Mouse (Mus musculus) layer of hippocampus, postnatal 14 days (tissue): ENCODE results near the gene Epha10. TPM values are rescaled to one million over a fixed set of nuclear protein-coding genes. Genes with fewer than 3 reads are reported as not detected.

ENCODE experiments used
- DNase-seq, 2 experiments: peaks; one replicate each; pipeline ENCODE4 v3.0.0; 2021 to 2022; ENCODE audit warnings: low spot score in 2 of 2, mixed read lengths in 1 of 2
- long read RNA-seq, 2 experiments: library from polyadenylated mRNA; stranded (forward); transcript quantifications; one replicate each; pipeline ENCODE4 v2.0.0; 2021
- total RNA-seq, 2 experiments: library from RNA; stranded (reverse); gene quantifications; 2 replicates each; pipeline ENCODE4 v1.2.3; 2021

Gene Epha10
- 10 to 100 TPM; 16.1 to 23.6 TPM for total RNA-seq
- long read RNA-seq, experiment 1, full-length matches to known transcripts = 2 of 14 reads
- long read RNA-seq, experiment 1, partial matches to known transcripts = 7 of 14 reads
- long read RNA-seq, experiment 1, other reads (novel, unspliced or antisense) = 5 of 14 reads
- long read RNA-seq, experiment 2, partial matches to known transcripts = 1 of 13 reads
- long read RNA-seq, experiment 2, other reads (novel, unspliced or antisense) = 11 of 13 reads

GRCm38 (mm10) chr4:124880599-124880998 is at the start of gene Epha10:
TSS of gene Epha10 (plus strand) at chr4:124880899.
- no peak for DNase-seq

GRCm38 (mm10) chr4:124832796-124833195 is 47.9 kb upstream of the Epha10 start:
- DNase-seq = no peak

- no peak for DNase-seq
Observed at GRCm38 (mm10) chr4:124838035-124838700, 42.5 kb upstream of the Epha10 start.

- DNase-seq = no peak
Observed at GRCm38 (mm10) chr4:124840998-124841397, 39.7 kb upstream of the Epha10 start.

GRCm38 (mm10) chr4:124843493-124843892 is 37.2 kb upstream of the Epha10 start:
- no peak for DNase-seq

GRCm38 (mm10) chr4:124847573-124847972 is 33.1 kb upstream of the Epha10 start:
- peak; percentile 83 to 89 for DNase-seq

DNA sequence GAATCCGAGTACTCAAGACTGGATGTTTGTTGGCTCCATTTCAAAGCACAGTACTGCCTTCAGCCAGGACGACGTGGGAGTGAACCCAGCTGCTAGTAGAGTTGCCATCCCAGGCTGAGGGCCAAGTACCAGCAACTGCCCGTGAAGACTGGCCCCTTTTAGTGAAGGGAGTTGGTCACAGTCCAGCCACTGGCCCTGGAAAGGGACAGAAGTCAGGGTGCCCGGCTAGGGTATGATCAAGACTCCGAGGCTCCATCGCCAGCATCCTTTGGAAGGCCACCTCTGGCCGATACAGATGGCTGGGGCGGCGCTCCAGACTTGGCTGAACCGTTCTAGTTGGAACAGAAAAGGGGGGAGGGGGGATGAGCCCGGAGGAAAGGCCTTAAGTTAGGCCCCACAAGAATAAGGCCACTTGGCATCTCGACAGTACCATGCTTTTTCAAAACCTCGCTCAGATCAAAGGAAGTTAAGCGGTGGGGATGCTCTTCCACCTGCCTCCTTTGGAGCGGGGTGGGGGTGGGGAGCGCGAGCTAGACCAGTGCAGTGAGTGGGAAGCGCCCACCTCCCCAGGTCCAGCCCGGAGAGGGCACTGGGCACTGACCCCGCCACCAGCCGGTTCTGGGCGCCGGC is 31.0 kb upstream of the Epha10 start:
- DNase-seq = peak; percentile 74 to 87

DNA sequence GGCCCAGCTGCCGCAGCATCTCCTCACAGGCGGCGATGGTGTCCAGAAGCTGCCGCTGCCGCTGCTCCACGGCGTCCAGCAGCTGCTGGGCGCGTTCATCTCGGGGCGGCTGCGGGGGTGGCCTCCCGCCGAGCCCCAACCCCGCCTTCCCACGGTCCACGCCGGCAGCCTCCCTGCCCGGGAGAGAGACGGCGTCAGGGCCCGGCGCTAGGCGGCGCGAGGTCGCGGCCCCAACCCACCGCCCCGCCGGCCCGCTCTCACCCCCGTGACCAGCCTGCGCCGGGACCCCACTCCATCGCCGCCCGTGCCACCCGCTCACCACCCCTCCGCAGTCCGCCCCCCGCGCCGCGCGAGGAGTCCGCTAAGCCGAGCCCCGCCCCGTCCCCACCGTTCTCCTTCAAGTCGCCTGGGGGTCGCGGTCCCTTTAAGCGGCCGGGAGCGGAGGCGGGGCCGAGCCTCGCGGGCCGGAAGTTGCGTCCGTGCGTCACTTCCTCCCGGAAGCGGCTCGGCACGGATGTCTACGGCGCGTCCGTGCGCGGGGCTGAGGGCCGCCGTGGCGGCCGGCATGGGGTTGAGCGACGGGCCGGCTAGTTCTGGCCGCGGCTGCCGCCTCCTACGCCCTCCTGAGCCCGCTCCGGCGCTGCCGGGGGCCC is 30.3 kb upstream of the Epha10 start, which contains the start of gene Yrdc:
Gene Yrdc, plus strand, starts transcription at position 419 of the 653 bp plus-strand sequence.
- peak; percentile 92 to 95 for DNase-seq

GRCm38 (mm10) chr4:124850933-124851658 is 29.6 kb upstream of the Epha10 start, which contains the start of gene 1110065P20Rik:
TSS of gene 1110065P20Rik (minus strand) at chr4:124851196.
- peak; percentile 55 to 67 for DNase-seq

DNA sequence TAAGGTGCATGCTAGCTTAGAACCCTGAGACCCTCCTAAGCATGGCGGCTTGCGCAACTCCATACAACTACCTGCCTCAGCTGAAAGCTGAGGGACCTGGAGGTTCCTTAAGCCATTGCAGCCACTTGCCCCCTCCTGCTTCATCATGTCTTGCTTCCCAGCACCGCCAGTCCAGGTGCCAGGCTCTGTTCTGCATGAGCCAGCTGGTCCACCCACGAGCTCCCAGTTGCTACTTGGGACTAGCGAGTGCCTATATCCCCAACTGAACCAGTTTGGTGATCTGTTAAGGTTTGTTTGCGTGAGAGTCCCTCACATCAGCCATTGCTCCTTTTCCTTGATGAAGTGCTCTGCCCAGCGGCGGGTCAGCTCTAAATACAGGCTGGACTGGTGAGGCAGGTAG is 24.4 kb upstream of the Epha10 start:
- DNase-seq = no peak

DNA sequence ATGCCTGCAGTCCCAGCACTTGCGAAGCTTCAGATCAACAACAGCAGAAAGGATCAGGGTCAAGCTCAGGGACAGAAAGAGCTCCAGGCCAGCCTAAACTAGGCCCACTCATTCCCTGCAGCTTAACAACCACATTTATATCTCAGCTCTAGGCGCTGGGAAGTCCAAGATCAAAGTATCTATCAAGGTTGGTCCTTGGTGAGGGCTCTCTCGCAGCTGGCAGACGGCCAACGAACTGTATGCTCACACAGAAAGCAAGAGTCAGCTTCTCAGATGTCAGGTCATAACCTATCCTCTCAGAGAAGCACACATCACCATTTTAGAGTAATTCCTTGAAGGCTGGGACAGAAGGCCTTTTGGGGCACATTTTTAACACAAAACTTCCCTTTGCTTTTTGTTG is 22.3 kb upstream of the Epha10 start:
- DNase-seq = no peak

GRCm38 (mm10) chr4:124860446-124860845 is 20.3 kb upstream of the Epha10 start:
- no peak for DNase-seq

DNA sequence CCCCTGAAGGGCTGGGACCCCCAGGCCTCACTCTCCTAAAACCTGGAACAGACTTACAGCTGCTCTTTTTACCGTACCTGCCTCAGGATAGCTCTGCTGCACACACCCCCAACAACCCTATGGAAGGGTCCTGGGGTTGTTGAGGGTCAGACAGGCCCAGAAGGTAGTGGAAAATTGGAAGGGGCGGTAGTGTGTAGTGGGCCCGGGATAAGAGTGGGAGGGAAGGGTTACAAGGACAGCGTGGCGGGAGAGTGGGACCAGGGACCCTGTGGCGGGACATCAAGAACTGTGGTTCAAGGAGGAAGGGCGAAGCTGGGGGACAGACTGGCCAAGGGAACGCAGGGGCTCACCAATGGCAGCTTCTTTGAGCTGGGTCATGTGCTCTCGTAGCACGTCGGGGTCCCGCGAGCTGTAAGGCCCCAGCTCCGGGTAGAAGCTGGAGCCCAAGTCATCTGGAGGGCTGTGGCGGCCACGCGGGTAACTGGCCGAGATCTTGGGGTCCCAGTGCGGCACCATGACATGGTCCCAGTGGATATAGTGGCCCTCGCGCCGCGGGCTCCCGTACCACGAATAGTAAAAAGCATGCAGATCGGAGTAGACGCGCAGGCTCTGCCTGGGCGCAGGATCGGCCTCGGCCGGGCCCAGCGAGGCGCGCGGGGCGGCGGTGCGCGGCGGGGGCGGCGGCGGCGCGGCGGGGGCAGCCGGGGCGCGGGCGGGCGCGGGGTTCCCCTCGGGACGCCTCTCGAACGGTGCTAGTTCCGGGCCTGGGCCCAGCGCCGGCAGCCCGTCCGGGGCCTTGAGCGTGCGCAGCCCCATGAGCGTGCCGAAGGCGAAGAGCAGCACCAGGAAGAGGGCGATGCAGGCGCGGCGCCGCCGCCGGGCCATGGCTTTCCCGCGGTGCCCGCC is 19.2 kb upstream of the Epha10 start, which contains the start of gene Maneal:
Gene Maneal, minus strand, starts transcription at position 889 of the 906 bp plus-strand sequence.
- DNase-seq = no peak

DNA sequence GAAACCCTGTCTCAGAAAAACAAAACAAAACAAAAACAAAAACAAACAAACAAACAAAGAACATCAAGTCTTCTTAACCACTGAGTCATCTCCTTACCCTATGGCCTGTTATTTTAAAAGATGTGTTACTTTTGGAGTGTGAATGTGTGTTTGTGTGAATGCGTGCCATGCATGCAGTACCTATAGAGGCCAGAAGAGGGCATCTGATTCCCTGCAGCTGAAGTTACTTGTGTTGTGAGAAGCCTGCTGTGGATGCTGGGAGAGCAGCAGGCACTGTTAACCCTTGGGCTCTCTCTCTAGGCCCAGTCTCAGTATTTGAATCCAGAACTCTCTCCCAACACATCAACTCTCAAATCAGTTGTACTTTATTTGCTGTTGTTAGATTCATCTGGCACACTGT is 8.0 kb upstream of the Epha10 start:
- DNase-seq = no peak

GRCm38 (mm10) chr4:124881341-124881908 is 726 bp downstream of the Epha10 start:
- DNase-seq = peak; percentile 81 to 84

- DNase-seq = no peak
Observed at GRCm38 (mm10) chr4:124882151-124882729, 1.5 kb downstream of the Epha10 start.

- DNase-seq = no peak
Observed at GRCm38 (mm10) chr4:124888702-124889101, 8.0 kb downstream of the Epha10 start.

GRCm38 (mm10) chr4:124889935-124890334 is 9.2 kb downstream of the Epha10 start:
- DNase-seq = no peak

DNA sequence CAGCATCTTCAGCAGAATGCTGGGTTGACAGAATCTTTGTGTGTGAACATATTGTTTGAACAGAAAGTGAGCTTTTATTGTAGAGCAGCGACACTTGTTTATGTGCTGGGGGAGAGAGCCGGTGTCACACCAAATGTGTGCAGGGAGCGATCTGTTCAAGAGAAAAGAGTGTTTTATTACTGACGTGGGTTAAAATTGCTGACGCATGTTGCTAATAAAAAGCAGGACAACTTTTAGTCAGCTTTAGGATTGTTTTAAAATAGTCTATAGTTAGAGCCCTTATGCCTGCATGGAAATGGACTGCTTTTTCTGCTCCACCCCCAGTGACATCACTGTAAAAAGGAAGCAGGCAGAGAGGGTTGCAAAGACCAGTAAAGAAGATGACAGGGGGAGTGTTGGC is 10.1 kb downstream of the Epha10 start:
- DNase-seq = peak in 1 of 2 experiments; percentile 57
